Mouse (Mus musculus): ENCODE results near the gene Slc19a3. TPM values are rescaled to one million over a fixed set of nuclear protein-coding genes. Genes with fewer than 3 reads are reported as not detected.
"Not testable (repeated sequence)": the region's sequence is repeated elsewhere in the genome, so short reads cannot be mapped to it uniquely, and the experiment has no call there.

Slc19a3 gene
- total RNA-seq, 1 experiment from 2014 or later: not detected

DNA sequence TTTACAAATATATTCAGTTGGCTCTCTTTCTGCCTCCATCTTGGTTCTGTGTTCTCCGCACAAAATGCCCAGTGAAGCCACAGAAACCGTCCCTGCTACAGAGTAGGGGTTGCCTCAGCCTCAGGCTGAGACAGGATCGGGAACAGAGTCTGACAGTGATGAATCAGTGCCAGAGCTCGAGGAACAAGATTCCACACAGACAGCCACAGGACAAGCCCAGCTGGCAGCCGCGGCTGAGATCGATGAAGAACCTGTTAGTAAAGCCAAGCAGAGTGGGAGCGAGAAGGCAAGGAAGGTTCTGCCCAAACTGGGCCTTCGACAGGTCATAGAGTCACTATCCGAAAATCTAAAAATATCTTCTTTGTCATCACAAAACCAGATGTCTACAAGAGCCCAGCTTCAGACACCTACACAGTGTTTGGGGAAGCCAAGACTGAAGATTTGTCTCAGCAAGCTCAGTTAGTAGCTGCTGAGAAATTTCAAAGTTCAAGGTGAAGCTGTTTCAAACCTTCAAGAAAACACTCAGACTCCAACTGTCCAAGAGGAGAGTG, 22.8 kb downstream of the Slc19a3 start:
- no peak for ATAC-seq (replicated peaks; ENCODE audit: insufficient number of reproducible peaks, low FRiP score, low TSS enrichment, poor library complexity, severe bottlenecking)

DNA sequence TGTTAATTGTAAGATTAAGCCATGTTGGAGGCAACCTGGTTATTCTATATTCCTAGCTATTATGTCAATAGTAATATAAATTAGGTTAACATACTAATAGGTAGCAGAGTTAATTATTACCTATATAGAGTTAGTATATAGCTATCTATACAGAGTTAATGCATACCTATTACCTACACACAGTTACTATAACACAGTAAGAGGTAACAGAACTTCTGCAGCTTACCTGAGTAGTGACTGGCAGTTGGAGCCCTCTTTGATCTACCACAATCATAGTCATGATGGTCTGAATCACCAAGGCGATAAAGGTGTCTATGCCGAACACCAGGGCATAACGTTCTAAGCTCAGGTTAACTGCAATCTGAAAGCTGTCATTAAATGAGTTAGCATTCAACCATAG, 23.8 kb downstream of the Slc19a3 start:
- no peak for ATAC-seq (replicated peaks; ENCODE audit: insufficient number of reproducible peaks, low FRiP score, low TSS enrichment, poor library complexity, severe bottlenecking)

GRCm38 (mm10) chr1:83007471-83007870, 30.8 kb downstream of the Slc19a3 start:
- ATAC-seq (replicated peaks; ENCODE audit: insufficient number of reproducible peaks, low FRiP score, low TSS enrichment, poor library complexity, severe bottlenecking): no peak

- no peak for ATAC-seq (replicated peaks; ENCODE audit: insufficient number of reproducible peaks, low FRiP score, low TSS enrichment, poor library complexity, severe bottlenecking)
Measured at GRCm38 (mm10) chr1:83006218-83007179, 31.7 kb downstream of the Slc19a3 start.

GRCm38 (mm10) chr1:83000306-83000705, 37.9 kb downstream of the Slc19a3 start, which contains the start of gene Gm47959:
Gm47959 (plus strand) TSS chr1:83000548.
- not testable (repeated sequence) for ATAC-seq (replicated peaks; ENCODE audit: insufficient number of reproducible peaks, low FRiP score, low TSS enrichment, poor library complexity, severe bottlenecking)

GRCm38 (mm10) chr1:82993947-82994346, 44.3 kb downstream of the Slc19a3 start:
- no peak for ATAC-seq (replicated peaks; ENCODE audit: insufficient number of reproducible peaks, low FRiP score, low TSS enrichment, poor library complexity, severe bottlenecking)

DNA sequence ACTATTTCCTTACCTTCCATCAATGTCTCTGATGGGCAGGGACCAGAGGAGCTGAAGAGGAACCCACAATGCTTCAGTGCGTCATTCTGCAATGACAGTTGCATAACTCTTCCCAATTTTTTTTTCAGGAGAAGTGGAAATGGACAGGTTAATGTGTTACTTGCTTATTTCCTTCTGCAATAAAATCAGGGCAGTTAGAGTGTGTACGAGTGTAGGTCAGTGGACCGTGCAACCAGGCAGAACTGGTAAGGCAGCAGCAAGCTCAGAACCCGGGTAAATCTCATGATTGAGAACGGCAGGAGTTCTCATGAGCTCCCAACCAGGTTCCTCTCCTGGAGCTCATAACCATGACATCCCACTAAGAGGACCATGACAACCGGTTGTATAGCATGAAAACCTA, 46.2 kb downstream of the Slc19a3 start:
- ATAC-seq (replicated peaks; ENCODE audit: insufficient number of reproducible peaks, low FRiP score, low TSS enrichment, poor library complexity, severe bottlenecking): no peak

DNA sequence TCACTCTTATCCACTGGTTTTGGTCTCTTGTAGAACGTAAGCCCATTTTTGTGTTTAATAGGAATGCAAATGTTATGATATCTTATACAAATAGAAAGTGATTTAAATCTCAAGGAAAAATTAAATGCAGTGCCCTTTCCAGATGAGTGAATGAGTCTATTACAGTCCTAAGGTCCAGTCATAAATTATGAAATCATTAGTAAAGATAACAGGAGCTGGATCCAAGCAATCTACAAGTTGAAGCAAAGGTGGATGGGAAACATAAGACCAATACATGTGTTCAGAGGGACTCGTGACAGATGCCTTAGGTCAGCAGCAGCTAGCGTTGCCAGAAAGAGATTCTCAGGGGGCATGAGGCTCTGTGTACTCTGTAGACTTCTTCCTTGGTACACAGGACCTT, 46.7 kb downstream of the Slc19a3 start:
- ATAC-seq (replicated peaks; ENCODE audit: insufficient number of reproducible peaks, low FRiP score, low TSS enrichment, poor library complexity, severe bottlenecking): no peak

GRCm38 (mm10) chr1:82991062-82991461, 47.2 kb downstream of the Slc19a3 start:
- ATAC-seq (replicated peaks; ENCODE audit: insufficient number of reproducible peaks, low FRiP score, low TSS enrichment, poor library complexity, severe bottlenecking): no peak

DNA sequence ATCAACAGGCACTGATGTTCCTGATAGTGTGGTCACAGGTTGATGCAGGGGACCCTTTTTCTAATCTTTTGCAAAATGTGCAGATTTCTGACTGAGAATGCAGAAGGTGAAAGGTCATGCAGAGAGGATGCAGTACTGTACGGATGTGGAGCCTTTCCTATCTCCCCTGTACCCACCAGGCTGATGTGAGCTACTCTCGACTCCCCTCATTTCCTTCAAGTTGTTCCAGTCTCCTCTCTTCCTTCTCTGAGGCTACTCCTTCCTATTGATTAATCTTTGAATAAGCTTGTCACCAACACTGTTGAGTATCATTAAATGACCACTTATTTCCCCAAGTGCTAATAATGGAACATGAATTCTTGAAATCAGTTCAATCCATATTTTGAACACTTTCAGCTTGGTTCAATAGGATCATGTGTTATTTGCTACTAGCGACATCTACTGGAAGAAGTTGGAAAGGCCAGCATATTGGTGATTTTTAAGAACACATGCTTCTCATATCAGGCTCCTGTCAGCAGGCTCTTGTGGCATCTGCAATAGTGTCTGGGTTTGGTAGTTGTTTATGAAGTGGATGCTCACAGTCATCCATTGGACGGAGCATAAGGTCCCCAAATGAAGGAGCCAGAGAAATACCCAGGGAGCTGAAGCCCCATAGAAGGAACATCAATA, 50.6 kb downstream of the Slc19a3 start:
- no peak for ATAC-seq (replicated peaks; ENCODE audit: insufficient number of reproducible peaks, low FRiP score, low TSS enrichment, poor library complexity, severe bottlenecking)

DNA sequence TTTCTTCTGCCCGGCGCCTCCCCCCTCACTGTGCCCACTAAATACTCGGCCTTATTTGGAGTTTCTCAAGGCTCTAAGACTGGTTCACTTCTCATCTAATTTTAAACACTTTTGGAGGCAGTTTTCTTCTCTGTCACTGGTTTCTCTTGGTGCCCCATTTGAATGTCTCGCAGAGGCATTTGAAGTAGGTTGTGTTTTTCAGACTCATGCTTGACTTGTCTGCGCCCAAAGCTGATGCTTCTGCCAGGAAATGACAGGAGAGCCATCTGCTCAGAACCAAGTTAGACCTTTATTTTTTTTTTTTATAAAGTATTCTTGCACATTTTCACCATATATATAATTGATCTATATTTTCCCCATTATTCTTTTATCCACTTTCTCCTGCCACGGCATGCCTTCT, 51.5 kb downstream of the Slc19a3 start:
- no peak for ATAC-seq (replicated peaks; ENCODE audit: insufficient number of reproducible peaks, low FRiP score, low TSS enrichment, poor library complexity, severe bottlenecking)

GRCm38 (mm10) chr1:82977840-82978239, 60.4 kb downstream of the Slc19a3 start:
- ATAC-seq (replicated peaks; ENCODE audit: insufficient number of reproducible peaks, low FRiP score, low TSS enrichment, poor library complexity, severe bottlenecking): no peak

DNA sequence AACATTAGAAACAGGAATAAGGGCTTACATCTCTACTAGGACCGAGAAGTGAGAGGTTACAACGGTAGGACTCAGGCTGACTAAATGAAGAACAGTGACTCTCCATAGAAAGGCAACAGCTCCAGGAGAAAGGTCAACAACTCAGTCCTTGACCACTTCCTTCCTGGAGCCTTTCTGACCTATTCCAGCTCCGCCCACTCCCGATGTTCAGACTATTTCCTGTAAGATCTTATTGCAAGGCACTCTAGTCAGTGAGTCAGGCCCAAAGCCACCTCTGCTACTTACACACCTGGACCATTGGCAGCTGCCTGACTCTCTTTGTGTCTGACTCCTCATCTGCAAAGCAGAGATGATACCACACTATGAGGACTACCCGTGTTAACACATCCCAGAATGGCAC, 62.5 kb downstream of the Slc19a3 start:
- no peak for ATAC-seq (replicated peaks; ENCODE audit: insufficient number of reproducible peaks, low FRiP score, low TSS enrichment, poor library complexity, severe bottlenecking)

- no peak for ATAC-seq (replicated peaks; ENCODE audit: insufficient number of reproducible peaks, low FRiP score, low TSS enrichment, poor library complexity, severe bottlenecking)
Measured at GRCm38 (mm10) chr1:82974342-82974741, 63.9 kb downstream of the Slc19a3 start.

DNA sequence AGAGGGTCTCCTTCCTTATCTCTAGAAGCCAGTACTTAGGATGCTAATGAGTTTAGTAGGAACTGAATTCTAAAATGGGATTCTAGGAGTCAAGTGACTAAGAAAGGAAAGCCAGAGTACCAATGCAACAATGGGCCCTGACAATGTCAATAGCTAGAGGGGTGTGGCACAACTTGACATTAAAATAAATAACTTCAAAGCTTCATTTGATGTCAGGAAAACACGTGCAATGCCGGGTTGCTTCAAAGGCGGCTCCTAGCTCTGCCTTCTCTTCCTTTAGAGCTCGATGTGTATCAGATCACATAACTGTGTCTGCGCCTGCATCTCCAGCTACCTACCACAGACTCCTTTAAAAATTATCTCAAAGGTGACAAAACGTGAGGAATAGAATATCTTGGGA, 64.3 kb downstream of the Slc19a3 start:
- ATAC-seq (replicated peaks; ENCODE audit: insufficient number of reproducible peaks, low FRiP score, low TSS enrichment, poor library complexity, severe bottlenecking): no peak

GRCm38 (mm10) chr1:82973244-82973643, 65.0 kb downstream of the Slc19a3 start:
- no peak for ATAC-seq (replicated peaks; ENCODE audit: insufficient number of reproducible peaks, low FRiP score, low TSS enrichment, poor library complexity, severe bottlenecking)

DNA sequence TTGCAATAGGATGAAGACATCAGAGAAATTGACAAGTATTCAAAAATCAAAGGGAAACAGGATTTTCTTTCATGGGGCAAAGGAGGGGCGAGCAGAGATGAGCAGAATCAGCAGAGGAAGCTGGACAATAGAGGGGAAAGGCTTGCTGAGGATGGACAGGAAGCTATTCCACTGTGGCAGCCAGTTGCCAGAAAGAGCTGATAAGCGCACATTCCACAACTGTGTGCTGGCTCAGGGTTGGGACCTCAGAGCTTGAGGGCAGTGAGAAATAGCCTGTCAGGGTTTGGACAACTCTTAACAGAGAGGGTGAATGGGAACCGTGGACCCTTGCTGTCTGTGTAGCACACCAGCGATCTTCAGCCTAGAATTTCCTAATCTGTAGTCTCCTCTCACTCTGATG, 66.2 kb downstream of the Slc19a3 start:
- no peak for ATAC-seq (replicated peaks; ENCODE audit: insufficient number of reproducible peaks, low FRiP score, low TSS enrichment, poor library complexity, severe bottlenecking)

DNA sequence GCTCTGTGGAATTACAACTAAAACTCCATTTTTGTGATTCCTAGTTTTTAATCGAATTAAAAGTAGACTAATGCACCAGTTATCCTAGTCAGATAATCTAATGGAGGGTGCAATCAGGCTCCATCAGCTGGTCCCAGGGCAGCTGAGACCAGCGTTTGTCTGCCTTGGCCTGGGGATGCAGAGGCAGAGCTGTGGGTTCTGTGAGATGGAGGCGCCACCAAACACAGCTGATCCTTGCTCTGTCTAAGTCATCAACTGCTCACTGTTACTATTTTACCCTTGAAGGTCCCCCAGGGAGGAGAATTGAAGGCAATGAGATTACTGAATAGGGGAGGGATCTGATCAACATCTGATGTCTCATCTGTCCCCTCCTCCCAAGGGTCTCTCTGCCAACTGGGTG, 71.8 kb downstream of the Slc19a3 start:
- no peak for ATAC-seq (replicated peaks; ENCODE audit: insufficient number of reproducible peaks, low FRiP score, low TSS enrichment, poor library complexity, severe bottlenecking)
